Mouse (Mus musculus) lung, adult 10 weeks (tissue): ENCODE results near the gene Nfat5. TPM values are rescaled to one million over a fixed set of nuclear protein-coding genes. Genes with fewer than 3 reads are reported as not detected.

Source experiments
- polyA plus RNA-seq: library from polyadenylated mRNA; stranded (reverse); fragments of 350-450 nt; fragmentation: Illumina TruSeq; extraction: RNeasy Lipid Tissue Mini Kit (QIAGEN cat#74804); gene quantifications from one replicate; pipeline ENCODE4 v1.2.3, GENCODE M21; 2014; ENCODE audit warnings: low read depth, low replicate concordance; ENCODE audit not compliant: insufficient read depth

Gene Nfat5
- 10.7 TPM for polyA plus RNA-seq

GRCm38 (mm10) chr8:107292928-107293601 is at the start of gene Nfat5:
Nfat5 (plus strand) TSS chr8:107293470.

GRCm38 (mm10) chr8:107403038-107403781 is 109.9 kb downstream of the Nfat5 start, which contains the start of gene Nqo1:
Nqo1 (minus strand) TSS chr8:107403206.

GRCm38 (mm10) chr8:107424597-107425229 is 131.4 kb downstream of the Nfat5 start, which contains the start of gene Nob1:
Nob1 (minus strand) TSS chr8:107425051.

Other genes starting within 250 kb of the Nfat5 start
- 20.9 TPM for gene Pdf, start 244.9 kb upstream of the Nfat5 start, polyA plus RNA-seq
- gene Cog8, start 236.8 kb upstream of the Nfat5 start, polyA plus RNA-seq = 16.0 TPM
- 34.0 TPM for gene Nip7, start 236.6 kb upstream of the Nfat5 start, polyA plus RNA-seq
- gene Tmed6, start 227.8 kb upstream of the Nfat5 start, polyA plus RNA-seq = 1.3 TPM
- gene Terf2, start 196.9 kb upstream of the Nfat5 start, polyA plus RNA-seq = 11.8 TPM
- gene Cyb5b, start 142.8 kb upstream of the Nfat5 start, polyA plus RNA-seq = 64.0 TPM
- gene Nqo1, start 109.7 kb downstream of the Nfat5 start, polyA plus RNA-seq = 6.1 TPM
- 15.2 TPM for gene Nob1, start 131.6 kb downstream of the Nfat5 start, polyA plus RNA-seq
- gene Wwp2, start 142.9 kb downstream of the Nfat5 start, polyA plus RNA-seq = 18.5 TPM